Comparison of ENCODE assay signal across 12 mouse cellular contexts in genomic region chr6:28410053-28410452, GRCm38 (mm10). TPM values are rescaled to one million over a fixed set of nuclear protein-coding genes. Genes with fewer than 3 reads are reported as not detected.
A peak's percentile ranks its signal among the peaks of the same experiment; 100 is the strongest.
DNase-seq lines count a peak whose midpoint lies in the region; ATAC-seq and TF ChIP-seq lines count a peak whose summit lies in the region.
"Had no signal": no experiment of that assay in that cellular context is flagged by ENCODE, and none has a peak within 500 bp of the region (broad histone marks: within the 10 kb centered on the region; RNA-seq: fewer than 3 reads in every experiment).

No protein-coding gene starts in this region.

- H3K9ac ChIP-seq in heart, embryonic 14.5 days (ENCODE audit: low read length): no peak overlapping the region
- no peak overlapping the region for H3K9ac ChIP-seq in hindbrain, embryonic 11.5 days (ENCODE audit: low read depth, low read length)
- H3K9ac ChIP-seq: hindbrain, embryonic 14.5 days had no signal

- no peaks in the 10 kb centered on the region for H3K4me1 ChIP-seq in thymus, adult 2 months (replicated peaks; ENCODE audit: control insufficient read depth, insufficient read depth, low read length)
- no peaks in the 10 kb centered on the region for H3K4me1 ChIP-seq in heart, embryonic 14.5 days (ENCODE audit: control insufficient read depth in 2 of 2, insufficient read depth in 2 of 2, low read length in 2 of 2)
- no peaks in the 10 kb centered on the region for H3K4me1 ChIP-seq in hindbrain, embryonic 11.5 days (replicated peaks; ENCODE audit: control insufficient read depth, insufficient read depth, low read length)

- no peak overlapping the region for H3K27ac ChIP-seq in thymus, adult 2 months (ENCODE audit: control insufficient read depth, insufficient read depth, low read length)
- H3K27ac ChIP-seq in heart, embryonic 14.5 days (replicated peaks in 1 of 2; ENCODE audit: control insufficient read depth in 1 of 2, insufficient read depth in 1 of 2, low read depth in 2 of 2, low read length in 2 of 2): no peak overlapping the region
- H3K27ac ChIP-seq in hindbrain, embryonic 11.5 days (ENCODE audit: low read depth, low read length): no peak overlapping the region
- H3K27ac ChIP-seq: hindbrain, embryonic 14.5 days; left cerebral cortex, adult 2 months had no signal

- DNase-seq in thymus, adult 2 months: peak; percentile 16
- DNase-seq in thymus, postnatal 4 days: no peak
- peak; percentile 65 to 71 for DNase-seq in kidney, postnatal 36 days
- no peak for DNase-seq in hindbrain, embryonic 11.5 days (ENCODE audit: low spot score)
- no peak for DNase-seq in cerebellum, adult 8-10 months

- peak overlapping the region; percentile 16; the same call in 1 of the 2 replicates for H3K4me2 ChIP-seq in heart, embryonic 14.5 days (ENCODE audit: low read length)
- no peak overlapping the region for H3K4me2 ChIP-seq in hindbrain, embryonic 11.5 days (replicated peaks; ENCODE audit: low read depth, low read length)
- H3K4me2 ChIP-seq: hindbrain, embryonic 14.5 days had no signal

- no peak for ATAC-seq in heart, embryonic 14.5 days (ENCODE audit: insufficient number of reproducible peaks, insufficient read depth, low FRiP score, low read depth)
- no peak for ATAC-seq in erythroid progenitor cell, adult 5-6 weeks (replicated peaks; ENCODE audit: low FRiP score, poor library complexity, severe bottlenecking)
- no peak for ATAC-seq in hindbrain, embryonic 11.5 days (ENCODE audit: low FRiP score)
- ATAC-seq: Patski had no signal

- H3K36me3 ChIP-seq in thymus, adult 2 months (ENCODE audit: control insufficient read depth, insufficient read depth, low read length): no peaks in the 10 kb centered on the region
- H3K36me3 ChIP-seq in heart, embryonic 14.5 days (ENCODE audit: control insufficient read depth, insufficient read depth, low read length): no peaks in the 10 kb centered on the region
- no peaks in the 10 kb centered on the region for H3K36me3 ChIP-seq in hindbrain, embryonic 11.5 days (ENCODE audit: control insufficient read depth, insufficient read depth, low read length)

- no peak overlapping the region for H3K4me3 ChIP-seq in thymus, adult 2 months (ENCODE audit: control insufficient read depth, insufficient read depth, low read length)
- no peak overlapping the region for H3K4me3 ChIP-seq in heart, embryonic 14.5 days (ENCODE audit: control insufficient read depth in 1 of 2, insufficient read depth in 1 of 2, low read depth in 1 of 2, low read length in 2 of 2)
- H3K4me3 ChIP-seq in hindbrain, embryonic 11.5 days (ENCODE audit: low read depth, low read length): no peak overlapping the region
- H3K4me3 ChIP-seq: left cerebral cortex, adult 2 months had no signal

- 39% methylated on average over 9 of the region's 9 CpGs for WGBS in thymus, adult 2 months
- 67% methylated on average over 9 of the region's 9 CpGs for WGBS in heart, embryonic 14.5 days
- 87% methylated on average over 9 of the region's 9 CpGs for WGBS in hindbrain, embryonic 11.5 days

- H3K27me3 ChIP-seq in thymus, adult 2 months (ENCODE audit: control insufficient read depth, insufficient read depth, low read length): no peaks in the 10 kb centered on the region
- H3K27me3 ChIP-seq in heart, embryonic 14.5 days (ENCODE audit: control insufficient read depth, insufficient read depth, low read length): no peaks in the 10 kb centered on the region
- no peaks in the 10 kb centered on the region for H3K27me3 ChIP-seq in hindbrain, embryonic 11.5 days (ENCODE audit: control insufficient read depth, insufficient read depth, low read length)
- H3K27me3 ChIP-seq: Patski had no signal

- no peak for TF ChIP-seq CTCF in thymus, adult 2 months (IDR thresholded peaks at IDR 0.05; ENCODE audit: borderline replicate concordance, control insufficient read depth, extremely low read depth, insufficient read depth, low read length, poor library complexity)

- H3K9me3 ChIP-seq in heart, embryonic 14.5 days (ENCODE audit: control insufficient read depth, low read length): no peaks in the 10 kb centered on the region
- H3K9me3 ChIP-seq in hindbrain, embryonic 11.5 days (ENCODE audit: control insufficient read depth, low read length): no peaks in the 10 kb centered on the region

- no peak for TF ChIP-seq POLR2A in thymus, adult 2 months (IDR thresholded peaks at IDR 0.05; ENCODE audit: control insufficient read depth, extremely low read depth, insufficient read depth, low read length, poor library complexity)

RNA-seq across cellular contexts. Expression of gene Zfp800, which starts 12.2 kb away (rescaled TPM):
- 8.5 and 10.8 TPM in 2 replicates for polyA plus RNA-seq in thymus, adult 2 months (2012; rRNA removed)
- 15.6 and 18.2 TPM in 2 replicates for polyA plus RNA-seq in heart, embryonic 14.5 days (2014; fragmentation: Nextera tagmentation; extraction: Ambion mirVana)
- total RNA-seq in erythroid progenitor cell, adult 5-6 weeks (2015; ENCODE audit: low replicate concordance): 92.2 and 116 TPM in 2 replicates
- total RNA-seq in erythroid progenitor cell, adult 5-6 weeks (2017; ENCODE audit: low replicate concordance): 92.7 and 100 TPM in 2 replicates
- 25.2 and 32.2 TPM in 2 replicates for polyA plus RNA-seq in hindbrain, embryonic 11.5 days (2014; fragmentation: Nextera tagmentation; extraction: Ambion mirVana)

RNA-seq across cellular contexts. Expression of gene Arf5, which starts 13.3 kb away (rescaled TPM):
- polyA plus RNA-seq in thymus, adult 2 months (2012; rRNA removed): 595 and 682 TPM in 2 replicates
- 239 and 250 TPM in 2 replicates for polyA plus RNA-seq in heart, embryonic 14.5 days (2014; fragmentation: Nextera tagmentation; extraction: Ambion mirVana)
- 262 and 308 TPM in 2 replicates for total RNA-seq in erythroid progenitor cell, adult 5-6 weeks (2015; ENCODE audit: low replicate concordance)
- total RNA-seq in erythroid progenitor cell, adult 5-6 weeks (2017; ENCODE audit: low replicate concordance): 208 and 225 TPM in 2 replicates
- polyA plus RNA-seq in hindbrain, embryonic 11.5 days (2014; fragmentation: Nextera tagmentation; extraction: Ambion mirVana): 271 and 322 TPM in 2 replicates

RNA-seq across cellular contexts. Expression of gene Fscn3, which starts 17.5 kb away (rescaled TPM):
- 0.19 TPM in 1 of 2 replicates, not detected in the other for polyA plus RNA-seq in thymus, adult 2 months (2012; rRNA removed)
- not detected in 2 replicates for polyA plus RNA-seq in heart, embryonic 14.5 days (2014; fragmentation: Nextera tagmentation; extraction: Ambion mirVana)
- not detected in 2 replicates for total RNA-seq in erythroid progenitor cell, adult 5-6 weeks (2015; ENCODE audit: low replicate concordance)
- total RNA-seq in erythroid progenitor cell, adult 5-6 weeks (2017; ENCODE audit: low replicate concordance): 0.39 TPM in 1 of 2 replicates, not detected in the other
- not detected in 2 replicates for polyA plus RNA-seq in hindbrain, embryonic 11.5 days (2014; fragmentation: Nextera tagmentation; extraction: Ambion mirVana)
- total RNA-seq: left cerebral cortex, adult 2 months had no signal
- polyA plus RNA-seq: embryonic facial prominence, embryonic 11.5 days; hindbrain, embryonic 14.5 days; Patski had no signal

RNA-seq across cellular contexts. Expression of gene Gcc1, which starts 18.1 kb away (rescaled TPM):
- polyA plus RNA-seq in thymus, adult 2 months (2012; rRNA removed): 9.3 and 10.6 TPM in 2 replicates
- polyA plus RNA-seq in heart, embryonic 14.5 days (2014; fragmentation: Nextera tagmentation; extraction: Ambion mirVana): 4.6 and 4.9 TPM in 2 replicates
- total RNA-seq in erythroid progenitor cell, adult 5-6 weeks (2015; ENCODE audit: low replicate concordance): 7.1 and 9.7 TPM in 2 replicates
- 14.7 and 18.7 TPM in 2 replicates for total RNA-seq in erythroid progenitor cell, adult 5-6 weeks (2017; ENCODE audit: low replicate concordance)
- polyA plus RNA-seq in hindbrain, embryonic 11.5 days (2014; fragmentation: Nextera tagmentation; extraction: Ambion mirVana): 6.3 and 7.0 TPM in 2 replicates

RNA-seq across cellular contexts. Expression of gene Pax4, which starts 39.1 kb away (rescaled TPM):
- polyA plus RNA-seq in thymus, adult 2 months (2012; rRNA removed): not detected in 2 replicates
- polyA plus RNA-seq in heart, embryonic 14.5 days (2014; fragmentation: Nextera tagmentation; extraction: Ambion mirVana): not detected in 2 replicates
- not detected in 2 replicates for total RNA-seq in erythroid progenitor cell, adult 5-6 weeks (2015; ENCODE audit: low replicate concordance)
- not detected in 2 replicates for total RNA-seq in erythroid progenitor cell, adult 5-6 weeks (2017; ENCODE audit: low replicate concordance)
- polyA plus RNA-seq in hindbrain, embryonic 11.5 days (2014; fragmentation: Nextera tagmentation; extraction: Ambion mirVana): not detected in 2 replicates
- total RNA-seq: left cerebral cortex, adult 2 months; neutrophil, adult 5-6 weeks had no signal
- polyA plus RNA-seq: embryonic facial prominence, embryonic 11.5 days; hindbrain, embryonic 14.5 days; Patski had no signal

Comparison
In these comparisons a context has a peak if more than half of its experiments do, and no peak if none do; other contexts are left out.
1. DNase-seq: peak in thymus, adult 2 months (single experiment) and kidney, postnatal 36 days (2 of 2); none in thymus, postnatal 4 days (single experiment), hindbrain, embryonic 11.5 days (single experiment) and cerebellum, adult 8-10 months (single experiment).